Mouse (Mus musculus) layer of hippocampus, adult 9-11 months (tissue): ENCODE results near the gene Zfpm1.

Experiments
- DNase-seq: peaks from one replicate; pipeline ENCODE4 v3.0.0; 2022

Zfpm1 gene

GRCm38 (mm10) chr8:122276308-122276707 is 5.6 kb upstream of the Zfpm1 start:
- DNase-seq: no peak

GRCm38 (mm10) chr8:122277204-122277995 is 4.5 kb upstream of the Zfpm1 start:
- DNase-seq: no peak

- no peak for DNase-seq
Measured at GRCm38 (mm10) chr8:122280156-122280555, 1.8 kb upstream of the Zfpm1 start.

GRCm38 (mm10) chr8:122280588-122281316 is 1.2 kb upstream of the Zfpm1 start:
- DNase-seq: peak; percentile 32

GRCm38 (mm10) chr8:122281317-122282034 is 465 bp upstream of the Zfpm1 start:
- DNase-seq: peak; percentile 99

GRCm38 (mm10) chr8:122282501-122283355 is 787 bp downstream of the Zfpm1 start:
- DNase-seq: peak; percentile 36

- DNase-seq: peak; percentile 65
Measured at GRCm38 (mm10) chr8:122283356-122284202, 1.6 kb downstream of the Zfpm1 start.

- DNase-seq: peak; percentile 53
Measured at GRCm38 (mm10) chr8:122284203-122284658, 2.3 kb downstream of the Zfpm1 start.

- DNase-seq: no peak
Measured at GRCm38 (mm10) chr8:122284659-122285261, 2.8 kb downstream of the Zfpm1 start.

- no peak for DNase-seq
Measured at GRCm38 (mm10) chr8:122285727-122286126, 3.8 kb downstream of the Zfpm1 start.

GRCm38 (mm10) chr8:122286899-122287298 is 5.0 kb downstream of the Zfpm1 start:
- no peak for DNase-seq

GRCm38 (mm10) chr8:122287742-122288141 is 5.8 kb downstream of the Zfpm1 start:
- DNase-seq: no peak

- DNase-seq: no peak
Measured at GRCm38 (mm10) chr8:122288344-122288743, 6.4 kb downstream of the Zfpm1 start.

GRCm38 (mm10) chr8:122291075-122291474 is 9.1 kb downstream of the Zfpm1 start:
- no peak for DNase-seq

GRCm38 (mm10) chr8:122291549-122291948 is 9.6 kb downstream of the Zfpm1 start:
- no peak for DNase-seq

GRCm38 (mm10) chr8:122293484-122293883 is 11.5 kb downstream of the Zfpm1 start:
- DNase-seq: no peak

- DNase-seq: peak; percentile 57
Measured at GRCm38 (mm10) chr8:122294273-122294683, 12.3 kb downstream of the Zfpm1 start.

- no peak for DNase-seq
Measured at GRCm38 (mm10) chr8:122295389-122295788, 13.4 kb downstream of the Zfpm1 start.

- peak; percentile 87 for DNase-seq
Measured at GRCm38 (mm10) chr8:122296173-122297001, 14.4 kb downstream of the Zfpm1 start.
